Mouse (Mus musculus) C2C12 (cell line): ENCODE data around the gene Eln.

Experiments
- CTCF ChIP-seq: IDR thresholded peaks from one replicate; pipeline ENCODE4 v1.5.1; 2011; ENCODE audit not compliant: control insufficient read depth, insufficient read depth, insufficient read length
- USF1 ChIP-seq: IDR thresholded peaks from one replicate; pipeline ENCODE4 v1.6.1; 2011; ENCODE audit warnings: low read depth, mild to moderate bottlenecking, control low read depth, moderate library complexity

DNA sequence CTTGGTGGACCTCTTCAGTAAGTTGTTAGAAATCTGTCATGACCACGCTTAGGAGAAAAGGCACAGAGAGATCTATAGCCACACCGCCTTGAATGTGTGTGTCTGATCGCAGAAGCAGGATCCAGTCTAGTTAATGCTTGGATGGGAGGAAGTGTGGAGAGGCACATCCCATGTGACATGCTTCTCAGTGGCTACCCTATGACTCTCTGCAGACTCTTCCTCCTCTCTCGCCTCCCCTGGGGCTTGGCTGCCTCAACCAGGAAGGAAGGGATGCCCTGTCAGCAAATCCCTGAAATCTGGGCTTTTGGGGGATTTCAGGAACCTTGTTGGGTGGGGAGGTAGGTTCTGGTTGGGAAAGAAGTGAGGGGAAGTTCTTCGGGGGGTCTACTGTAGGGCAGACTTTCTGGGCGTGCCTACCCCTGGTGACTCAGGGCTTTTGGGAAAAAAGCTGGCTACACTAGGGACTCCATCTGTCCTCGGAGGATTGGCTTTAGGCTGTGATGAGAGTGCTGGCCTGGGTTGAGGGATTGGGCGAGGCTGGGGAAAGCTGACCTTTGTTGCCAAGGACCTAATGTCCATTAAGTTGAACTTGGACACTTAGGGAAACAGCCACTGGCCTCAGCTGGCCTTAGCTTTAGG, 20.0 kb downstream of the Eln start:
- TF ChIP-seq CTCF (no peak), USF1 (no peak)
